Mouse (Mus musculus) bone marrow, adult 2 months (tissue): Measurements from ENCODE around the gene Gm11564. TPM values are rescaled to one million over a fixed set of nuclear protein-coding genes. Genes with fewer than 3 reads are reported as not detected.
"Not testable (repeated sequence)": the region's sequence is repeated elsewhere in the genome, so short reads cannot be mapped to it uniquely, and the experiment has no call there.

Experiments
- H3K27ac ChIP-seq: fragments of 200-500 bp; 2 replicates; pipeline ENCODE4 v1.5.1; 2012; ENCODE audit warnings: low read depth, mild to moderate bottlenecking, control low read depth, inconsistent platforms, low read length; ENCODE audit not compliant: control insufficient read depth, poor library complexity, insufficient read depth
- H3K4me1 ChIP-seq: fragments of 200-500 bp; 2 replicates; pipeline ENCODE4 v1.6.1; 2011; ENCODE audit warnings: low read length; ENCODE audit not compliant: control insufficient read depth, insufficient read depth
- H3K4me3 ChIP-seq: fragments of 200-500 bp; replicated peaks from 2 replicates; pipeline ENCODE3; 2011; ENCODE audit warnings: mild to moderate bottlenecking, low read depth, low read length, control low read depth; ENCODE audit not compliant: control insufficient read depth
- CTCF ChIP-seq: fragments of 200-500 bp; IDR thresholded peaks from 2 replicates; pipeline ENCODE4 v1.5.1; 2011; ENCODE audit warnings: low read length, control low read depth; ENCODE audit not compliant: control insufficient read depth, insufficient read depth
- POLR2A ChIP-seq: fragments of 200-500 bp; IDR thresholded peaks from 2 replicates; pipeline ENCODE4 v1.6.1; 2011; ENCODE audit warnings: low read depth, mild to moderate bottlenecking, control low read depth, low read length, borderline replicate concordance; ENCODE audit not compliant: control insufficient read depth
- WGBS: fragments of 180-500 bp; shearing (Covaris S2); methylation state at CpG from one replicate; pipeline ENCODE4 v1.1.7; 2018; 5-methylcytosine and 5-hydroxymethylcytosine counted together
- polyA plus RNA-seq: library from polyadenylated mRNA; stranded (reverse); fragments of >200 nt; gene quantifications from 2 replicates; pipeline ENCODE4 v1.2.4, GENCODE M21; 2011; ENCODE audit warnings: low replicate concordance; ENCODE audit not compliant: missing spikeins, insufficient read depth, insufficient read length

Gene Gm11564
- not detected in 2 replicates for polyA plus RNA-seq

GRCm38 (mm10) chr11:99815566-99815965 is at the start of gene Gm11564:
Gene Gm11564 (minus strand): TSS chr11:99815666.
- WGBS = 66% methylated on average over 2 of the region's 2 CpGs
- H3K4me1 ChIP-seq, H3K27ac ChIP-seq, H3K4me3 ChIP-seq: not testable (repeated sequence)

GRCm38 (mm10) chr11:99864176-99864575 is 48.7 kb upstream of the Gm11564 start, which contains the start of gene Gm11559:
Gene Gm11559 (plus strand): TSS chr11:99864476.
- WGBS = 51% methylated on average over 1 of the region's 1 CpGs
- H3K27ac ChIP-seq, H3K4me1 ChIP-seq, H3K4me3 ChIP-seq: not testable (repeated sequence)

GRCm38 (mm10) chr11:99858761-99859160 is 43.3 kb upstream of the Gm11564 start:
- no peak for TF ChIP-seq CTCF
- TF ChIP-seq POLR2A = no peak
- Histone ChIP-seq H3K27ac (no peak overlapping the region), H3K4me3 (no peak overlapping the region), H3K4me1 (no peaks in the 10 kb centered on the region)
- WGBS = 77% methylated on average over 2 of the region's 2 CpGs

- TF ChIP-seq POLR2A = no peak
- TF ChIP-seq CTCF = no peak
- 72% methylated on average over 2 of the region's 2 CpGs for WGBS
- Histone ChIP-seq H3K4me1 (no peaks in the 10 kb centered on the region), H3K27ac (no peak within 1 kb of the TSS), H3K4me3 (no peak within 1 kb of the TSS)
Measured at GRCm38 (mm10) chr11:99857617-99858016, 42.2 kb upstream of the Gm11564 start, which contains the start of gene Gm11568. Gene Gm11568 (plus strand): TSS chr11:99857917.

- Histone ChIP-seq H3K4me3 (no peak overlapping the region), H3K27ac (no peak overlapping the region), H3K4me1 (no peaks in the 10 kb centered on the region)
- WGBS = 54% methylated on average over 3 of the region's 3 CpGs
- TF ChIP-seq POLR2A = no peak
- TF ChIP-seq CTCF = no peak
Measured at GRCm38 (mm10) chr11:99854121-99854520, 38.7 kb upstream of the Gm11564 start.

- no peak for TF ChIP-seq POLR2A
- H3K27ac ChIP-seq = no peak within 1 kb of the TSS
- H3K4me3 ChIP-seq = no peak within 1 kb of the TSS
- H3K4me1 ChIP-seq = no peaks in the 10 kb centered on the region
Measured at GRCm38 (mm10) chr11:99851508-99851907, 36.0 kb upstream of the Gm11564 start, which contains the start of gene Krtap4-16. Gene Krtap4-16 (minus strand): TSS chr11:99851608.

- no peak overlapping the region for H3K27ac ChIP-seq
- H3K4me3 ChIP-seq = no peak overlapping the region
- H3K4me1 ChIP-seq = no peaks in the 10 kb centered on the region
- 83% methylated on average over 2 of the region's 2 CpGs for whole genome bisulfite sequencing
- TF ChIP-seq POLR2A (no peak), CTCF (no peak)
Measured at GRCm38 (mm10) chr11:99846746-99847145, 31.3 kb upstream of the Gm11564 start.

GRCm38 (mm10) chr11:99842185-99842584 is 26.7 kb upstream of the Gm11564 start:
- WGBS = 61% methylated on average over 1 of the region's 1 CpGs
- H3K4me1 ChIP-seq = no peaks in the 10 kb centered on the region

GRCm38 (mm10) chr11:99837966-99838365 is 22.5 kb upstream of the Gm11564 start, which contains the start of gene 2300003K06Rik:
Gene 2300003K06Rik (minus strand): TSS chr11:99838066.
- WGBS = 69% methylated on average over 1 of the region's 1 CpGs
- no peaks in the 10 kb centered on the region for H3K4me1 ChIP-seq
- TF ChIP-seq CTCF = no peak
- no peak for TF ChIP-seq POLR2A

More at GRCm38 (mm10) chr11:99842185-99842584, 26.7 kb upstream of the Gm11564 start:
- TF ChIP-seq POLR2A (no peak), CTCF (no peak)
- Histone ChIP-seq H3K27ac (no peak overlapping the region), H3K4me3 (no peak overlapping the region)

GRCm38 (mm10) chr11:99809792-99810191 is 5.7 kb downstream of the Gm11564 start, which contains the start of gene Krtap4-13:
Gene Krtap4-13 (minus strand): TSS chr11:99809892.
- H3K4me3 ChIP-seq, H3K4me1 ChIP-seq, H3K27ac ChIP-seq: not testable (repeated sequence)

More at GRCm38 (mm10) chr11:99837966-99838365, 22.5 kb upstream of the Gm11564 start, which contains the start of gene 2300003K06Rik:
- H3K27ac ChIP-seq = no peak within 1 kb of the TSS
- H3K4me3 ChIP-seq = no peak within 1 kb of the TSS

GRCm38 (mm10) chr11:99804346-99804745 is 11.1 kb downstream of the Gm11564 start, which contains the start of gene Gm11554:
Gene Gm11554 (minus strand): TSS chr11:99804446.
- H3K4me3 ChIP-seq, H3K4me1 ChIP-seq, H3K27ac ChIP-seq: not testable (repeated sequence)
- no CpG with 5 or more reads among the region's 1 CpGs for WGBS

GRCm38 (mm10) chr11:99798832-99799231 is 16.6 kb downstream of the Gm11564 start, which contains the start of gene Gm11569:
Gene Gm11569 (minus strand): TSS chr11:99798932.
- H3K27ac ChIP-seq, H3K4me1 ChIP-seq, H3K4me3 ChIP-seq: not testable (repeated sequence)
- no CpG with 5 or more reads among the region's 1 CpGs for WGBS
